Mouse (Mus musculus) heart, postnatal 14 days (tissue): ENCODE data around the gene Gm14851. TPM values are rescaled to one million over a fixed set of nuclear protein-coding genes. Genes with fewer than 3 reads are reported as not detected.
"Not testable (repeated sequence)": the region's sequence is repeated elsewhere in the genome, so short reads cannot be mapped to it uniquely, and the experiment has no call there.

ENCODE experiments used
- DNase-seq, 2 experiments: peaks; one replicate each; pipeline ENCODE4 v3.0.0; 2021 to 2022
- intact Hi-C: fragments of 180-260 bp; cut with DNase I; formaldehyde crosslinking; loops from one replicate; pipeline ENCODE4 v1.15.1; 2025
- long read RNA-seq, 2 experiments: library from polyadenylated mRNA; stranded (forward); transcript quantifications; one replicate each; pipeline ENCODE4 v2.0.0; 2021
- total RNA-seq, 2 experiments: library from RNA; stranded (reverse); gene quantifications; 2 replicates each; pipeline ENCODE4 v1.2.3; 2021

Gene Gm14851
- total RNA-seq = not detected
- long read RNA-seq, experiment 1 = 0 reads
- long read RNA-seq, experiment 2 = 0 reads

GRCm38 (mm10) chr8:21095950-21096349, at the start of gene Gm14851:
Gene Gm14851, minus strand, starts transcription at chr8:21096050.
- DNase-seq, intact Hi-C loops: not testable (repeated sequence)

- intact Hi-C loops, DNase-seq: not testable (repeated sequence)
These were observed 38.5 kb upstream of the Gm14851 start, which contains the start of gene Defa30 for GRCm38 (mm10) chr8:21134342-21134741. Gene Defa30, plus strand, starts transcription at chr8:21134642.

- peak in 1 of 2 experiments; percentile 5 for DNase-seq
- intact Hi-C loops = no loop called here
These were observed 2.7 kb downstream of the Gm14851 start for GRCm38 (mm10) chr8:21093106-21093505.

- not testable (repeated sequence) for DNase-seq
These were observed 11.7 kb downstream of the Gm14851 start, which contains the start of gene Defa25 for GRCm38 (mm10) chr8:21084142-21084541. Gene Defa25, plus strand, starts transcription at chr8:21084442.

GRCm38 (mm10) chr8:21064738-21065137, 31.1 kb downstream of the Gm14851 start, which contains the start of gene Defa35:
Gene Defa35, plus strand, starts transcription at chr8:21065038.
- intact Hi-C loops, DNase-seq: not testable (repeated sequence)

More at GRCm38 (mm10) chr8:21084142-21084541, 11.7 kb downstream of the Gm14851 start, which contains the start of gene Defa25:
- intact Hi-C loops = not testable (repeated sequence)

- DNase-seq, intact Hi-C loops: not testable (repeated sequence)
These were observed 41.1 kb downstream of the Gm14851 start, which contains the start of gene Defa23 for GRCm38 (mm10) chr8:21054747-21055146. Gene Defa23, plus strand, starts transcription at chr8:21055047.

Other genes with a start within 250 kb of the Gm14851 start
- not detected for gene Defb33, start 203.4 kb downstream of the Gm14851 start, total RNA-seq
- not detected for gene Gm15056, start 193.4 kb downstream of the Gm14851 start, total RNA-seq
- not detected for gene Gm6040, start 174.0 kb downstream of the Gm14851 start, total RNA-seq
- not detected for gene AY761185, start 151.3 kb downstream of the Gm14851 start, total RNA-seq
- not detected for gene Defa21, start 70.5 kb downstream of the Gm14851 start, total RNA-seq
- gene Defa23, start 41.0 kb downstream of the Gm14851 start, total RNA-seq = not detected
- gene Defa35, start 31.0 kb downstream of the Gm14851 start, total RNA-seq = not detected
- gene Defa25, start 11.6 kb downstream of the Gm14851 start, total RNA-seq = not detected
- not detected for gene Defa30, start 38.6 kb upstream of the Gm14851 start, total RNA-seq
- not detected for gene Defa22, start 66.2 kb upstream of the Gm14851 start, total RNA-seq
- gene Defa31, start 95.6 kb upstream of the Gm14851 start, total RNA-seq = not detected
- gene Gm15293, start 105.5 kb upstream of the Gm14851 start, total RNA-seq = not detected
- not detected for gene Gm15292, start 153.7 kb upstream of the Gm14851 start, total RNA-seq
- not detected for gene Defa27, start 219.5 kb upstream of the Gm14851 start, total RNA-seq
- gene Defa29, start 231.0 kb upstream of the Gm14851 start, total RNA-seq = not detected